Mouse (Mus musculus) CH12.LX (cell line): ENCODE measurements around the gene Srgap1.

Experiments used
- CTCF ChIP-seq, 2 experiments: IDR thresholded peaks in 1 of 2; conservative IDR thresholded peaks in 1 of 2; 2 replicates each; pipeline ENCODE4 v1.5.1; 2011 to 2012; ENCODE audit warnings: low read depth in 2 of 2, low read length in 2 of 2, improper control_type of control experiment in 1 of 2, inconsistent platforms in 1 of 2, mild to moderate bottlenecking in 1 of 2, moderate library complexity in 1 of 2
- HCFC1 ChIP-seq: IDR thresholded peaks from 2 replicates; pipeline ENCODE4 v1.6.1; 2012; ENCODE audit warnings: low read depth, mild to moderate bottlenecking, inconsistent platforms, low read length, improper control_type of control experiment
- JUND ChIP-seq: conservative IDR thresholded peaks from 2 replicates; pipeline ENCODE4 v1.6.1; 2011; ENCODE audit warnings: low read depth, low read length, improper control_type of control experiment
- MAFK ChIP-seq: IDR thresholded peaks from 2 replicates; pipeline ENCODE4 v1.6.1; 2011; ENCODE audit warnings: low read length, improper control_type of control experiment; ENCODE audit not compliant: insufficient replicate concordance
- MAX ChIP-seq: IDR thresholded peaks from 2 replicates; pipeline ENCODE4 v1.6.1; 2011; ENCODE audit warnings: low read length, improper control_type of control experiment
- NELFE ChIP-seq: IDR thresholded peaks from 2 replicates; pipeline ENCODE4 v1.6.1; 2011; ENCODE audit warnings: low read depth, low read length, improper control_type of control experiment
- NRF1 ChIP-seq: IDR thresholded peaks from 2 replicates; pipeline ENCODE4 v1.6.1; 2014; ENCODE audit warnings: low read depth, mild to moderate bottlenecking, inconsistent platforms, low read length, improper control_type of control experiment, moderate library complexity
- PAX5 ChIP-seq: IDR thresholded peaks from 2 replicates; pipeline ENCODE4 v1.6.1; 2012; ENCODE audit warnings: low read length, inconsistent platforms, mixed read lengths
- POLR2A ChIP-seq: IDR thresholded peaks from 2 replicates; pipeline ENCODE4 v1.6.1; 2011; ENCODE audit warnings: low read depth, mild to moderate bottlenecking, improper control_type of control experiment, low read length
- SMC3 ChIP-seq: IDR thresholded peaks from 2 replicates; pipeline ENCODE4 v1.6.1; 2011; ENCODE audit warnings: low read depth, low read length, improper control_type of control experiment
- USF2 ChIP-seq: conservative IDR thresholded peaks from 2 replicates; pipeline ENCODE4 v1.6.1; 2011; ENCODE audit warnings: low read depth, low read length, improper control_type of control experiment
- ZKSCAN1 ChIP-seq: IDR thresholded peaks from 2 replicates; pipeline ENCODE4 v1.6.1; 2012; ENCODE audit warnings: low read depth, inconsistent platforms, low read length, improper control_type of control experiment, borderline replicate concordance
- ZMIZ1 ChIP-seq: IDR thresholded peaks from 2 replicates; pipeline ENCODE4 v1.6.1; 2012; ENCODE audit warnings: low read depth, mild to moderate bottlenecking, inconsistent platforms, low read length, improper control_type of control experiment

- TF ChIP-seq POLR2A (no peak), MAX (no peak), NELFE (no peak), JUND (no peak), USF2 (no peak), CTCF (conservative IDR thresholded peaks at IDR 0.05 in 1 of 2, IDR thresholded peaks at IDR 0.05 in 1 of 2; ENCODE audit: low read depth in 2 of 2, low read length in 2 of 2) (no peak), SMC3 (no peak), NRF1 (no peak), MAFK (no peak), PAX5 (no peak), HCFC1 (no peak), ZKSCAN1 (no peak), ZMIZ1 (no peak)
Observed at GRCm38 (mm10) chr10:121806806-121807205, 240.3 kb downstream of the Srgap1 start.
